Mouse (Mus musculus): ENCODE results near the gene Gm20441.

DNA sequence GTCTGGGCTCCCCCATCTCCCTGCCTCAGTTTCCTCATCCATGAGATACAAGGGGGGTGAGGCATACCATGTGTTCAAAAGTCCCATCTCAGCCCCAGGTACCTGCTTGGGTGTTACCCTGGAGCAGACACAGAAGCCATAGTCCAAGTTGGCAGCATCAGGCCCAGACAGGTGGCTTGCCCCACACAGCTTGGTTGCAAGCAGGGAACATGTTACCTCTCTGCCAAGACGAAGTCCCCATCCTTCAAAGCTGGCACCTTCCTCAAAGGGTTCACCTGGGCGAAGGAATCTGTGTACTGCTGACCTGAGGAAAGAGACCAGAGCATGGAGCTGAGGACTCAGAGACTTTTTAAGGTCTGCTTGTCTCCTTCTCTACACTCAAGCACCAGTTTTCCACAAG is 2.9 kb downstream of the Gm20441 start:
- TF ChIP-seq POLR2A (IDR thresholded peaks at IDR 0.05; ENCODE audit: insufficient read length, low read depth) (no peak), E2F4 (IDR thresholded peaks at IDR 0.05; ENCODE audit: insufficient read depth) (no peak), CEBPB (IDR thresholded peaks at IDR 0.05; ENCODE audit: insufficient read depth, poor library complexity, severe bottlenecking) (no peak), POLR2AphosphoS2 (IDR thresholded peaks at IDR 0.05; ENCODE audit: insufficient read length, low read depth) (no peak), USF1 (IDR thresholded peaks at IDR 0.05; ENCODE audit: low read depth) (no peak), MAX (IDR thresholded peaks at IDR 0.05; ENCODE audit: low read depth) (no peak), TCF12 (IDR thresholded peaks at IDR 0.05; ENCODE audit: insufficient read depth, poor library complexity, severe bottlenecking) (no peak), MYOG (IDR thresholded peaks at IDR 0.05; ENCODE audit: control insufficient read depth in 1 of 3, insufficient read depth in 1 of 3, insufficient read length in 2 of 3, low read depth in 2 of 3) (no peak), REST (IDR thresholded peaks at IDR 0.05; ENCODE audit: insufficient read depth, insufficient read length) (no peak), TCF3 (IDR thresholded peaks at IDR 0.05; ENCODE audit: insufficient read length, low read depth) (no peak), MYOD1 (IDR thresholded peaks at IDR 0.05; ENCODE audit: control insufficient read depth in 1 of 3, insufficient read length in 2 of 3, low read depth in 2 of 3) (no peak), SRF (IDR thresholded peaks at IDR 0.05; ENCODE audit: control insufficient read depth, insufficient read length, low read depth) (no peak)
